Mouse (Mus musculus): ENCODE results near the gene Dnajc16. TPM values are rescaled to one million over a fixed set of nuclear protein-coding genes. Genes with fewer than 3 reads are reported as not detected.

The Dnajc16 gene
- polyA plus RNA-seq, 2 experiments = 3.2 to 11.9 TPM

GRCm38 (mm10) chr4:141729266-141729665 lies 61.5 kb downstream of the Dnajc16 start:
- H3K9ac ChIP-seq (ENCODE audit: low read depth, low read length, severe bottlenecking) = no peak overlapping the region
- no peak overlapping the region for H3K27ac ChIP-seq (replicated peaks; ENCODE audit: low read depth, low read length)
- no peak for ATAC-seq (ENCODE audit: low FRiP score, low read depth)
- H3K9me3 ChIP-seq (ENCODE audit: control insufficient read depth, low read length) = no peaks in the 10 kb centered on the region
- TF ChIP-seq POLR2A (IDR thresholded peaks at IDR 0.05; ENCODE audit: borderline replicate concordance, extremely low read depth, insufficient read depth, insufficient read length) = no peak
- H3K4me2 ChIP-seq (replicated peaks; ENCODE audit: low read depth, low read length, severe bottlenecking) = no peak overlapping the region
- no peak overlapping the region for H3K4me3 ChIP-seq (replicated peaks; ENCODE audit: low read length)
- 78% methylated on average over 3 of the region's 3 CpGs for WGBS
- no peaks in the 10 kb centered on the region for H3K36me3 ChIP-seq (ENCODE audit: control insufficient read depth, insufficient read depth, low read length)
- DNase-seq (ENCODE audit: low spot score) = no peak
- no peaks in the 10 kb centered on the region for H3K27me3 ChIP-seq (ENCODE audit: control insufficient read depth, insufficient read depth, low read length)
- H3K4me1 ChIP-seq (ENCODE audit: control insufficient read depth, insufficient read depth, low read length) = no peaks in the 10 kb centered on the region

GRCm38 (mm10) chr4:141725738-141726137 lies 65.0 kb downstream of the Dnajc16 start:
- DNase-seq (ENCODE audit: low spot score) (no peak), ATAC-seq (ENCODE audit: low FRiP score, low read depth) (no peak)
- H3K4me2 ChIP-seq (replicated peaks; ENCODE audit: low read depth, low read length, severe bottlenecking) = no peak overlapping the region
- 57% methylated on average over 3 of the region's 3 CpGs for WGBS
- H3K9me3 ChIP-seq (ENCODE audit: control insufficient read depth, low read length) = no peaks in the 10 kb centered on the region
- TF ChIP-seq POLR2A (IDR thresholded peaks at IDR 0.05; ENCODE audit: borderline replicate concordance, extremely low read depth, insufficient read depth, insufficient read length) = no peak
- no peak overlapping the region for H3K4me3 ChIP-seq (replicated peaks; ENCODE audit: low read length)
- no peaks in the 10 kb centered on the region for H3K27me3 ChIP-seq (ENCODE audit: control insufficient read depth, insufficient read depth, low read length)
- H3K36me3 ChIP-seq (ENCODE audit: control insufficient read depth, insufficient read depth, low read length) = no peaks in the 10 kb centered on the region; the same call in 1 of the 2 replicates
- H3K27ac ChIP-seq (replicated peaks; ENCODE audit: low read depth, low read length) = no peak overlapping the region
- peaks cover 10% of the 10 kb centered on the region for H3K4me1 ChIP-seq (ENCODE audit: control insufficient read depth, insufficient read depth, low read length)
- no peak overlapping the region for H3K9ac ChIP-seq (ENCODE audit: low read depth, low read length, severe bottlenecking)

- Histone ChIP-seq H3K4me2 (replicated peaks; ENCODE audit: low read depth, low read length, severe bottlenecking) (no peak overlapping the region), H3K36me3 (ENCODE audit: control insufficient read depth, insufficient read depth, low read length) (no peaks in the 10 kb centered on the region; the same call in 1 of the 2 replicates), H3K4me3 (replicated peaks; ENCODE audit: low read length) (no peak overlapping the region), H3K4me1 (ENCODE audit: control insufficient read depth, insufficient read depth, low read length) (peaks cover 10% of the 10 kb centered on the region), H3K9me3 (ENCODE audit: control insufficient read depth, low read length) (no peaks in the 10 kb centered on the region), H3K27ac (replicated peaks; ENCODE audit: low read depth, low read length) (no peak overlapping the region), H3K9ac (ENCODE audit: low read depth, low read length, severe bottlenecking) (no peak overlapping the region), H3K27me3 (ENCODE audit: control insufficient read depth, insufficient read depth, low read length) (no peaks in the 10 kb centered on the region)
- no peak for ATAC-seq (ENCODE audit: low FRiP score, low read depth)
- DNase-seq (ENCODE audit: low spot score) = no peak
- WGBS = 85% methylated on average over 5 of the region's 5 CpGs
- no peak for TF ChIP-seq POLR2A (IDR thresholded peaks at IDR 0.05; ENCODE audit: borderline replicate concordance, extremely low read depth, insufficient read depth, insufficient read length)
Observed at GRCm38 (mm10) chr4:141725277-141725676, 65.5 kb downstream of the Dnajc16 start.

GRCm38 (mm10) chr4:141724594-141724993 lies 66.1 kb downstream of the Dnajc16 start:
- H3K36me3 ChIP-seq (ENCODE audit: control insufficient read depth, insufficient read depth, low read length) = no peaks in the 10 kb centered on the region; the same call in 1 of the 2 replicates
- H3K27me3 ChIP-seq (ENCODE audit: control insufficient read depth, insufficient read depth, low read length) = no peaks in the 10 kb centered on the region
- no peak for DNase-seq (ENCODE audit: low spot score)
- H3K9me3 ChIP-seq (ENCODE audit: control insufficient read depth, low read length) = no peaks in the 10 kb centered on the region
- H3K4me2 ChIP-seq (replicated peaks; ENCODE audit: low read depth, low read length, severe bottlenecking) = no peak overlapping the region
- no peak for TF ChIP-seq POLR2A (IDR thresholded peaks at IDR 0.05; ENCODE audit: borderline replicate concordance, extremely low read depth, insufficient read depth, insufficient read length)
- ATAC-seq (ENCODE audit: low FRiP score, low read depth) = no peak
- peaks cover 10% of the 10 kb centered on the region for H3K4me1 ChIP-seq (ENCODE audit: control insufficient read depth, insufficient read depth, low read length)
- H3K4me3 ChIP-seq (replicated peaks; ENCODE audit: low read length) = no peak overlapping the region
- H3K27ac ChIP-seq (replicated peaks; ENCODE audit: low read depth, low read length) = no peak overlapping the region
- no peak overlapping the region for H3K9ac ChIP-seq (ENCODE audit: low read depth, low read length, severe bottlenecking)
- 60% methylated on average over 11 of the region's 11 CpGs for WGBS

- TF ChIP-seq POLR2A (IDR thresholded peaks at IDR 0.05; ENCODE audit: borderline replicate concordance, extremely low read depth, insufficient read depth, insufficient read length) = no peak
- peaks cover 10% of the 10 kb centered on the region for H3K4me1 ChIP-seq (ENCODE audit: control insufficient read depth, insufficient read depth, low read length)
- peak overlapping the region; percentile 87; the same call in 1 of the 2 replicates for H3K27ac ChIP-seq (replicated peaks; ENCODE audit: low read depth, low read length)
- peak overlapping the region; percentile 78 for H3K4me2 ChIP-seq (replicated peaks; ENCODE audit: low read depth, low read length, severe bottlenecking)
- no peak for DNase-seq (ENCODE audit: low spot score)
- H3K27me3 ChIP-seq (ENCODE audit: control insufficient read depth, insufficient read depth, low read length) = no peaks in the 10 kb centered on the region
- H3K36me3 ChIP-seq (ENCODE audit: control insufficient read depth, insufficient read depth, low read length) = no peaks in the 10 kb centered on the region; the same call in 1 of the 2 replicates
- peak overlapping the region; percentile 93 for H3K9ac ChIP-seq (ENCODE audit: low read depth, low read length, severe bottlenecking)
- peak overlapping the region; percentile 86 for H3K4me3 ChIP-seq (replicated peaks; ENCODE audit: low read length)
- 7% methylated on average over 13 of the region's 13 CpGs for WGBS
- no peaks in the 10 kb centered on the region for H3K9me3 ChIP-seq (ENCODE audit: control insufficient read depth, low read length)
- ATAC-seq (ENCODE audit: low FRiP score, low read depth) = peak; percentile 44; the same call in 1 of the 2 replicates
Observed at GRCm38 (mm10) chr4:141723673-141724068, 67.1 kb downstream of the Dnajc16 start.

All from limb, embryonic 14.5 days (tissue).